Mouse (Mus musculus) embryonic facial prominence, embryonic 12.5 days (tissue): ENCODE data around the gene Pip5k1b. TPM values are rescaled to one million over a fixed set of nuclear protein-coding genes. Genes with fewer than 3 reads are reported as not detected.

Experiments
- ATAC-seq: fragments of 200-750 bp; cut with Nextera tagmentation; 2 replicates; pipeline ENCODE4 v1.8.0; 2017; ENCODE audit not compliant: insufficient number of reproducible peaks, insufficient read depth, low FRiP score, low TSS enrichment
- H3K27ac ChIP-seq: fragments of 300-500 bp; sonication (generic); 2 replicates; pipeline ENCODE4 v1.5.1; 2016; ENCODE audit warnings: mild to moderate bottlenecking
- H3K27me3 ChIP-seq: fragments of 300-500 bp; sonication (generic); 2 replicates; pipeline ENCODE4 v1.6.1; 2016; ENCODE audit warnings: mild to moderate bottlenecking, moderate library complexity
- H3K36me3 ChIP-seq: fragments of 300-500 bp; sonication (generic); 2 replicates; pipeline ENCODE4 v1.6.1; 2016; ENCODE audit warnings: mild to moderate bottlenecking
- H3K4me1 ChIP-seq: fragments of 300-500 bp; sonication (generic); 2 replicates; pipeline ENCODE4 v1.6.1; 2016
- H3K4me2 ChIP-seq: fragments of 300-500 bp; sonication (generic); replicated peaks from 2 replicates; pipeline ENCODE4 v1.6.1; 2016; ENCODE audit warnings: mild to moderate bottlenecking, moderate library complexity
- H3K4me3 ChIP-seq: fragments of 300-500 bp; sonication (generic); 2 replicates; pipeline ENCODE4 v1.5.1; 2016; ENCODE audit warnings: mild to moderate bottlenecking
- H3K9ac ChIP-seq: fragments of 300-500 bp; sonication (generic); 2 replicates; pipeline ENCODE4 v1.6.1; 2016; ENCODE audit warnings: mild to moderate bottlenecking, moderate library complexity
- H3K9me3 ChIP-seq: fragments of 300-500 bp; sonication (generic); 2 replicates; pipeline ENCODE4 v1.6.1; 2016; ENCODE audit warnings: mild to moderate bottlenecking, moderate library complexity
- WGBS: fragments of 180-500 bp; shearing (Covaris S2); methylation state at CpG from one replicate; pipeline ENCODE4 v1.1.7; 2016; 5-methylcytosine and 5-hydroxymethylcytosine counted together
- polyA plus RNA-seq: library from polyadenylated mRNA; unstranded; fragments of >200 nt; fragmentation: Nextera tagmentation; extraction: Ambion mirVana; gene quantifications from 2 replicates; pipeline ENCODE4 v1.2.1, GENCODE M21; 2016

The Pip5k1b gene
- polyA plus RNA-seq, 1 experiment from 2014 or later = 2.0 TPM

GRCm38 (mm10) chr19:24480916-24481315 lies 74.8 kb downstream of the Pip5k1b start:
- 0 out of 2 replicates have a peak, but pooled peaks cover 3% of the 10 kb centered on the region for H3K4me1 ChIP-seq

DNA sequence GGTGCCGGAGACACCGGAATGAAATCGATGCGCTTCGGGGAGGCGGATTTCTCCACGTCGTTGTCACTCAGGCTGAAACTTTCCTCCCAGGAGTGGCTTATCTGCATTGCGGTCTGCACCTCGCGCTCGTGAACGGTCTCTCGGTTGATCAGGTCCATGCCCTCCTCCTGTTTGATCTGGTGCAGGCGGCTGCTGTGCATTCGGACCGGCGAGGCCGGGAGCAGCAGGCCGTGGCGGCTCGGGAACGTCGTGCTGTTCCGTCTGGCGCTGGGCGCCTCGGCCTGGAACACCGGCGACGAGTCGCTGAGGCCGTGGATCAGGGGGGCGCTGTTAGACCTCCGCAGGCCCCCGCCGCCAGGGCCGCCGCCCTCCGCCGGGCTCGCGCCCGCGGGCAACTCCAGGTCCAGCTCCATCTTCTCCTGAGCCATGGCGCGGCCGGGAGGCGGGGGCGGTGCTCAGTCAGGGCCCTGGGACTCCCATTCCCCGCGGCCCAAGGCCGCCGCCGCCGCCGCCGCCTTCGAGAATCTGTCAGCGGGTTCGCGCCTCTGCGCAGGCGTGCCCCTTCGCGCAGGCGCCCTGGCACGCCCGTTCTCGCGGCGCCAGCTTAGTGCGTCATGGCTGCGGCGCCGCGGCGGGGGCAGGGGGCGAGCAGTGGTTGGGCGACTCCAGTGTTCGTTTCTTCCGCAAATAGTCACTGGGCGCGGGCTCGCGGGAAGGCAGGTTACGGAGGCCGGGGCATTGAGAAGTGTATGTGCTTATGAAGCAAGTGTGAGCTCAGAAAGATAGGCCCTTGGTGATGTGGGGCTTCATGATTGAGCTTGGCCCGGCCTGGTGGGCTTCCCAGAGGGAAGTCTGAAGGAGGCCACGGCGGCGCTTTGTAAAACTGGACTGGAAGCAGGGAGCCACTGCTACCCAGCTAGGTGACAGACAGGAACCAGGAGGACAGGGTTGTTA lies 78.5 kb downstream of the Pip5k1b start, which contains the start of gene Fam122a:
TSS of gene Fam122a (minus strand) at position 428 of the 954 bp plus-strand sequence.
- WGBS = under 1% methylated on average over 90 of the region's 92 CpGs
- Histone ChIP-seq H3K9ac (peak within 1 kb of the TSS; percentile 92), H3K4me3 (peak within 1 kb of the TSS; percentile 78), H3K36me3 (0 out of 2 replicates have a peak, but pooled peaks cover 4% of the 10 kb centered on the region), H3K27me3 (no peaks in the 10 kb centered on the region), H3K4me2 (peak within 1 kb of the TSS; percentile 81), H3K4me1 (peaks cover 10% of the 10 kb centered on the region; the same call in 1 of the 2 replicates), H3K27ac (peak within 1 kb of the TSS; percentile 87), H3K9me3 (no peaks in the 10 kb centered on the region)
- ATAC-seq = peak; percentile 91

More at GRCm38 (mm10) chr19:24480916-24481315, 74.8 kb downstream of the Pip5k1b start:
- Histone ChIP-seq H3K36me3 (no peaks in the 10 kb centered on the region), H3K27ac (no peak overlapping the region), H3K4me2 (no peak overlapping the region), H3K9me3 (no peaks in the 10 kb centered on the region), H3K9ac (no peak overlapping the region), H3K4me3 (no peak overlapping the region), H3K27me3 (no peaks in the 10 kb centered on the region)
- no peak for ATAC-seq
- 53% methylated on average over 2 of the region's 2 CpGs for WGBS

- WGBS = 1% methylated on average over 11 of the region's 11 CpGs
- 0 out of 2 replicates have a peak, but pooled peaks have one; percentile 7 for ATAC-seq
- no peaks in the 10 kb centered on the region for H3K27me3 ChIP-seq
- peak overlapping the region; percentile 87 for H3K27ac ChIP-seq
- H3K9me3 ChIP-seq = no peaks in the 10 kb centered on the region
- H3K36me3 ChIP-seq = 0 out of 2 replicates have a peak, but pooled peaks cover 4% of the 10 kb centered on the region
- H3K4me2 ChIP-seq = peak overlapping the region; percentile 81
- H3K4me1 ChIP-seq = peaks cover 10% of the 10 kb centered on the region; the same call in 1 of the 2 replicates
- peak overlapping the region; percentile 92 for H3K9ac ChIP-seq
- peak overlapping the region; percentile 78 for H3K4me3 ChIP-seq
Measured at GRCm38 (mm10) chr19:24476461-24476860, 79.2 kb downstream of the Pip5k1b start.

DNA sequence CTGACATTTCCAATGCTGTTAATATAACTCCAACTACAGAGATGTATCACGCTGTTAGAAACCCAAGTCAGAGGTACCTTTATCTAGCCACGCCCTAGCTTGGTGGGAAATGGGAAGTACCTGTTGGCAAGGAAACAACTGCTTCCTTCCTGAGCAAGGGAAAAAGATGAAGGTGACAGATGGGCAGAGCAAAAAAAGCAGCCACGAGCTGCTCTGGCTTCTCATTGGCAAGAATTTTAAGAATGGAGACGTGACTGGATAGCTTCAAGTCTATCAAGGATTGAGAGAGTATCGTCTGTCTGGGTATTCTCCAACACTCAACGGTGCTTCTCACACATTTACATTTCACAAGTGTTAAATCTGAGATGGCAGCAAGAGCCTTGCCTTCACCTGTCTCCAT lies 80.4 kb downstream of the Pip5k1b start:
- peak overlapping the region; percentile 21; the same call in 1 of the 2 replicates for H3K4me2 ChIP-seq
- H3K36me3 ChIP-seq = 0 out of 2 replicates have a peak, but pooled peaks cover 4% of the 10 kb centered on the region
- no peak overlapping the region for H3K9ac ChIP-seq
- peaks cover 10% of the 10 kb centered on the region; the same call in 1 of the 2 replicates for H3K4me1 ChIP-seq
- WGBS = 89% methylated on average over 6 of the region's 6 CpGs
- no peaks in the 10 kb centered on the region for H3K9me3 ChIP-seq
- H3K27ac ChIP-seq = no peak overlapping the region
- H3K27me3 ChIP-seq = no peaks in the 10 kb centered on the region
- no peak for ATAC-seq
- H3K4me3 ChIP-seq = no peak overlapping the region

DNA sequence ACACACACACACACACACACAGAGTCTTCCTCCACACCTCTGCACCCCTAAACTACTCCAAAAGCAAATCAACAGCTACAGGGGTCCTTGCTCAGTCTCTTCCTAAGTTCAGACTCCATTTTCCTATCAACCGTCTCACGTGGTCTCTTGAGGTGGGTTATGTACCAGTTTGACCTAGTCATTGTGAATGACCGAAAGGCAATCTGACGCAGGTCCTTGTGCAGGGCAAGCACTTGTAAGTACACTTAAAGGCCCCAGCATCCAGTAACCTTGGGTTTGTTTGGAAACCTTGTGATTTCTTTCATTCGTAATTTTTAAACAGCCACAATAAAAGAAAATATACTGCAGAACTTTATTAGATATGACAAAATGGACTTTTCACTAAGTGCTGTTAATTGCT lies 83.2 kb downstream of the Pip5k1b start:
- no peak for ATAC-seq
- Histone ChIP-seq H3K9me3 (no peaks in the 10 kb centered on the region), H3K4me2 (no peak overlapping the region), H3K27me3 (no peaks in the 10 kb centered on the region), H3K27ac (no peak overlapping the region), H3K36me3 (0 out of 2 replicates have a peak, but pooled peaks cover 4% of the 10 kb centered on the region), H3K9ac (no peak overlapping the region), H3K4me1 (peaks cover 7% of the 10 kb centered on the region; the same call in 1 of the 2 replicates), H3K4me3 (no peak overlapping the region)
- 94% methylated on average over 5 of the region's 5 CpGs for WGBS

DNA sequence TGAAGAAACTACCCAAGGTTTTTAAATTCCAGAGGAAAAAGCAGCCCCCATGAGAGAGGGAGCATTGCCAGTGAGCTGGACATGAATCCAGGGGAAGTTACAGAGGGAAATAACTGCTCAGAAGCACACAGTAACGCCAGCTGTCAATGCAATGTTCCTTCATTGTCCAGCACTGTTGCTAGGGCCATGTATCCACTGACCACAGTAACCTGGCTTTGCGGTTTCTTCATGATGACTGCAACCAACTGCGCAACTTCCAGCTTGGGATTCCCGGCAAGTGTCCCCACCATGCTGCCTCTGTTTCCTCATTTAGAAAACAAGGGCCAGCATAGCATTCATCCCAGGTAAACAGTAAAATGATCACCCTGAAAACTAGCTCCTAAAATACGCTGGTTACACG lies 84.1 kb downstream of the Pip5k1b start:
- H3K27me3 ChIP-seq = no peaks in the 10 kb centered on the region
- H3K4me3 ChIP-seq = no peak overlapping the region
- H3K4me2 ChIP-seq = no peak overlapping the region
- peaks cover 7% of the 10 kb centered on the region; the same call in 1 of the 2 replicates for H3K4me1 ChIP-seq
- no peaks in the 10 kb centered on the region for H3K9me3 ChIP-seq
- 0 out of 2 replicates have a peak, but pooled peaks cover 4% of the 10 kb centered on the region for H3K36me3 ChIP-seq
- whole genome bisulfite sequencing = 91% methylated on average over 6 of the region's 6 CpGs
- H3K27ac ChIP-seq = no peak overlapping the region
- H3K9ac ChIP-seq = no peak overlapping the region
- ATAC-seq = no peak

- Histone ChIP-seq H3K9ac (no peak overlapping the region), H3K27ac (no peak overlapping the region), H3K4me2 (no peak overlapping the region), H3K4me1 (no peaks in the 10 kb centered on the region), H3K36me3 (0 out of 2 replicates have a peak, but pooled peaks cover 4% of the 10 kb centered on the region), H3K27me3 (no peaks in the 10 kb centered on the region), H3K9me3 (no peaks in the 10 kb centered on the region), H3K4me3 (no peak overlapping the region)
- no peak for ATAC-seq
- WGBS = 58% methylated on average over 4 of the region's 4 CpGs
Measured at GRCm38 (mm10) chr19:24469216-24469615, 86.5 kb downstream of the Pip5k1b start.

GRCm38 (mm10) chr19:24468616-24469015 lies 87.1 kb downstream of the Pip5k1b start:
- Histone ChIP-seq H3K27me3 (no peaks in the 10 kb centered on the region), H3K9me3 (no peaks in the 10 kb centered on the region), H3K36me3 (0 out of 2 replicates have a peak, but pooled peaks cover 4% of the 10 kb centered on the region), H3K9ac (no peak overlapping the region), H3K4me1 (no peaks in the 10 kb centered on the region), H3K4me3 (no peak overlapping the region), H3K27ac (no peak overlapping the region), H3K4me2 (no peak overlapping the region)
- WGBS = 66% methylated on average over 3 of the region's 3 CpGs
- no peak for ATAC-seq

DNA sequence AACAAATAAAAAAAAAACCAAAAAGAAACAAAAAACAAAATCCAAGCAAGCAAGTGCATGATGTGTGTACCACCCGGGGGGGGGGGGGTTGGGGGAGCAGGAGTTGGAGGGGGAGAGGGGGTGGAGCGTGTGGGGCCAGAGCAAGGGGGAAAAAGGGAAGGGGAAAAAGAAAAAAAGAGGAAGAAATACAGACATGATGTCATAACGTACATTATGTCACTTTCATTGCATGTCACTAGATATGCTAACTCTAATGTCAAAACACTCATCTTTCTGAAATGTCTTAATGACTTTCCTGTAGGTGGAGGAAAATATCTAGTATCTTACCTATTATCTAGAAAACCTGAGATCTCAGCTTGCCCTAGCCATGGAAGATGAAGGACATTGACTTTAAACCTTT lies 92.7 kb downstream of the Pip5k1b start:
- Histone ChIP-seq H3K4me2 (no peak overlapping the region), H3K36me3 (no peaks in the 10 kb centered on the region), H3K27ac (no peak overlapping the region), H3K4me3 (no peak overlapping the region), H3K9ac (no peak overlapping the region), H3K9me3 (no peaks in the 10 kb centered on the region), H3K27me3 (no peaks in the 10 kb centered on the region), H3K4me1 (no peaks in the 10 kb centered on the region)
- ATAC-seq = no peak
- 79% methylated on average over 3 of the region's 3 CpGs for WGBS

DNA sequence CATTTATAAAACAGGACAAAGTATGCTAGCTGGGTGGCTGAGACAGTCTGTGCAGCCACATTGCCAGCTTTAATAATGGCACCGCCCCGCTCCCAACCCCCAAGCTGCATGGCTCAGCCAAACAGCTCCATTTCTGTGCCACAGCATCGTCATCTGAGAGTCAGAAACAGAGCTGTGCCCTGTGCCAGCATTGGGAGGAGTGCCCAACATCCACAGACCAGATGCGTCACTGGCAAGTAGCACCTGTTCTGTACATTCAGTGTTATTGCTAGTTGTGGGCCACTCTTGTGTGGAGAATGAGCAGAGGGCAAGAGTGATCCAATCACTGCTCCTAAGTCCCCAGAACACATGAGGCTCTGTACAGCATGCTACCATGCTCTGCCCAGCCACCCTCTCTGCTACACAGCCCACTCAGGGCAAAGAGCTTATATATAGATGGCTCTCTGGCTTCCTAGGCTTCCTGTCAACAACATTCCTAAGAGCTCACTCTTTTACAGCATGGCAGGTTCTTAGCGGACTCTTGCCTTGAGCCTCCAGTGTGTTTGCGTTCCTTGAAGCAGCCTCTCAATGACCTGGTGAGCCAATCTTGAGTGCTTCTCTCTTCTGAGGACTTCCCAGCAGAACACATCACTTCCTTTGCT lies 99.0 kb downstream of the Pip5k1b start:
- no peak overlapping the region for H3K9ac ChIP-seq
- H3K4me3 ChIP-seq = no peak overlapping the region

GRCm38 (mm10) chr19:24455249-24455960 lies 100.3 kb downstream of the Pip5k1b start:
- ATAC-seq = no peak
- WGBS = 68% methylated on average over 6 of the region's 6 CpGs
- no peak overlapping the region for H3K4me3 ChIP-seq
- no peak overlapping the region for H3K4me2 ChIP-seq
- no peaks in the 10 kb centered on the region for H3K36me3 ChIP-seq
- no peak overlapping the region for H3K27ac ChIP-seq
- H3K27me3 ChIP-seq = no peaks in the 10 kb centered on the region
- H3K9me3 ChIP-seq = no peaks in the 10 kb centered on the region
- H3K4me1 ChIP-seq = peaks cover 4% of the 10 kb centered on the region; the same call in 1 of the 2 replicates
- H3K9ac ChIP-seq = no peak overlapping the region

More for the DNA sequence above, 99.0 kb downstream of the Pip5k1b start:
- no peaks in the 10 kb centered on the region for H3K9me3 ChIP-seq
- H3K27me3 ChIP-seq = no peaks in the 10 kb centered on the region
- no peak overlapping the region for H3K27ac ChIP-seq
- 90% methylated on average over 6 of the region's 6 CpGs for WGBS
- H3K36me3 ChIP-seq = no peaks in the 10 kb centered on the region
- H3K4me2 ChIP-seq = no peak overlapping the region
- ATAC-seq = no peak
- H3K4me1 ChIP-seq = peaks cover 4% of the 10 kb centered on the region; the same call in 1 of the 2 replicates
